Comparison of ENCODE assay signal across 27 mouse cellular contexts in the genomic region with DNA sequence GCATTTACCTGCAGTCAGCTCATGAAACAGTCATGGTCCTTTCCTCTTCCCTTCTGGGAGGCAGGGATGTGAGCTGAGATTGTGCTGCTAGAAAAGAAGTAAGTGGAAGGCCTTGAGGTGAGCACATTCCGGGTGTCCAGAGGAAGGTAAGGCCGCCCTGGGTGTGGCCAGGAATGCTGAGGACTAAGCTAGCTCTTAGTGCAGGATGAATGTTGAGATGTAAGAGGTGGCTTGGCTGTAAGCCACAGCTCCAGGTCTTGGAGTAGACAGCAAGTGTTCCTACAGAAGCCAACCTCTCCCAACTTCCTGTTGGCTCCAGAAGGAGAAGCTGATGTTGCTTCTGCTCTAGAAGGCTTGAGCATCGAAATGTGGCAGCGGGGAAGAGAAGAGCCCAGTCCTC.
DNase-seq lines count a peak whose midpoint lies in the region; ATAC-seq lines count a peak whose summit lies in the region.
"Had no signal": no experiment of that assay in that cellular context is flagged by ENCODE, and none has a peak within 500 bp of the region (broad histone marks: within the 10 kb centered on the region; RNA-seq: fewer than 3 reads in every experiment).

No protein-coding gene starts in this region.

- no peaks in the 10 kb centered on the region for H3K36me3 ChIP-seq in lung, embryonic 15.5 days
- H3K36me3 ChIP-seq: embryonic facial prominence, embryonic 10.5 days; embryonic facial prominence, embryonic 13.5 days; forebrain, embryonic 12.5 days; forebrain, embryonic 15.5 days; G1E; hindbrain, embryonic 13.5 days had no signal

- H3K9me3 ChIP-seq in lung, embryonic 15.5 days, result no peaks in the 10 kb centered on the region
- H3K9me3 ChIP-seq: embryonic facial prominence, embryonic 10.5 days; embryonic facial prominence, embryonic 13.5 days; forebrain, embryonic 12.5 days; forebrain, embryonic 15.5 days; hindbrain, embryonic 13.5 days had no signal

- DNase-seq in lung, adult 18-20 months, result peak; percentile 78 to 84
- peak; percentile 74 for DNase-seq in lung, postnatal 10 days
- peak; percentile 88 for DNase-seq in lung, postnatal 36 days
- no peak for DNase-seq in left cerebral cortex, adult 9 months (ENCODE audit: low spot score in 2 of 2)
- DNase-seq in spleen, postnatal 4 days (ENCODE audit: low spot score in 2 of 2), result no peak
- no peak for DNase-seq in layer of hippocampus, postnatal 10 days (ENCODE audit: low spot score in 2 of 2)
- DNase-seq: adrenal gland, adult 2 months; adrenal gland, postnatal 14 days; B cell, adult 2 months; cerebellum, adult 11 months; cerebellum, adult 2 months; cerebellum, adult 9-11 months; cerebellum, postnatal 36 days; embryo, embryonic 11 days; gastrocnemius, postnatal 25 days; heart, adult 2 months had no signal

- no peak for ATAC-seq in lung, embryonic 15.5 days (ENCODE audit: borderline replicate concordance, extremely low read depth, low FRiP score, low TSS enrichment)
- ATAC-seq: forebrain, embryonic 15.5 days; hindbrain, embryonic 16.5 days; Patski had no signal

- H3K4me2 ChIP-seq in lung, embryonic 15.5 days, result no peak overlapping the region
- H3K4me2 ChIP-seq: embryonic facial prominence, embryonic 13.5 days; forebrain, embryonic 12.5 days; forebrain, embryonic 15.5 days; heart, embryonic 11.5 days; hindbrain, embryonic 13.5 days had no signal

- H3K4me1 ChIP-seq in lung, embryonic 15.5 days, result no peaks in the 10 kb centered on the region
- H3K4me1 ChIP-seq: embryonic facial prominence, embryonic 13.5 days; forebrain, embryonic 12.5 days; forebrain, embryonic 15.5 days; hindbrain, embryonic 13.5 days had no signal

- no peak overlapping the region for H3K9ac ChIP-seq in lung, embryonic 15.5 days
- H3K9ac ChIP-seq: embryonic facial prominence, embryonic 13.5 days; forebrain, embryonic 12.5 days; forebrain, embryonic 15.5 days; hindbrain, embryonic 13.5 days had no signal

- 77% methylated on average over 4 of the region's 4 CpGs for WGBS in lung, embryonic 15.5 days

- H3K27me3 ChIP-seq in lung, embryonic 15.5 days, result no peaks in the 10 kb centered on the region
- H3K27me3 ChIP-seq: embryonic facial prominence, embryonic 13.5 days; forebrain, embryonic 12.5 days; forebrain, embryonic 15.5 days; hindbrain, embryonic 13.5 days; Patski had no signal

- peak overlapping the region; percentile 23; the same call in 1 of the 2 replicates for H3K27ac ChIP-seq in lung, embryonic 15.5 days
- H3K27ac ChIP-seq: embryonic facial prominence, embryonic 10.5 days; embryonic facial prominence, embryonic 13.5 days; forebrain, embryonic 12.5 days; forebrain, embryonic 15.5 days; heart, adult 2 months; hindbrain, embryonic 13.5 days had no signal

- no peak overlapping the region for H3K4me3 ChIP-seq in lung, embryonic 15.5 days
- H3K4me3 ChIP-seq: embryonic facial prominence, embryonic 10.5 days; embryonic facial prominence, embryonic 13.5 days; erythroblast, embryonic 14.5 days; forebrain, embryonic 12.5 days; forebrain, embryonic 15.5 days; heart, adult 2 months; hindbrain, embryonic 13.5 days had no signal

Comparison
In these comparisons a context has a peak if more than half of its experiments do, and no peak if none do; other contexts are left out.
1. DNase-seq: peak in lung, adult 18-20 months (2 of 2), lung, postnatal 10 days (single experiment) and lung, postnatal 36 days (single experiment); none in left cerebral cortex, adult 9 months (0 of 2), spleen, postnatal 4 days (0 of 2) and layer of hippocampus, postnatal 10 days (0 of 2).